Mouse (Mus musculus) heart, postnatal 10 days (tissue): Measurements from ENCODE around the gene Hpn. TPM values are rescaled to one million over a fixed set of nuclear protein-coding genes. Genes with fewer than 3 reads are reported as not detected.

Experiments
- DNase-seq, 2 experiments: peaks; one replicate each; pipeline ENCODE4 v3.0.0; 2021
- intact Hi-C: fragments of 180-260 bp; cut with DNase I; formaldehyde crosslinking; loops from one replicate; pipeline ENCODE4 v1.15.1; 2025
- total RNA-seq, 2 experiments: library from RNA; stranded (reverse); gene quantifications; 2 replicates each; pipeline ENCODE4 v1.2.3; 2021

Hpn gene
- total RNA-seq, 2 experiments from 2014 or later: 2.5 to 3.0 TPM

- no peak for DNase-seq
These were observed 444 bp downstream of the Hpn start for GRCm38 (mm10) chr7:31114646-31115045.

DNA sequence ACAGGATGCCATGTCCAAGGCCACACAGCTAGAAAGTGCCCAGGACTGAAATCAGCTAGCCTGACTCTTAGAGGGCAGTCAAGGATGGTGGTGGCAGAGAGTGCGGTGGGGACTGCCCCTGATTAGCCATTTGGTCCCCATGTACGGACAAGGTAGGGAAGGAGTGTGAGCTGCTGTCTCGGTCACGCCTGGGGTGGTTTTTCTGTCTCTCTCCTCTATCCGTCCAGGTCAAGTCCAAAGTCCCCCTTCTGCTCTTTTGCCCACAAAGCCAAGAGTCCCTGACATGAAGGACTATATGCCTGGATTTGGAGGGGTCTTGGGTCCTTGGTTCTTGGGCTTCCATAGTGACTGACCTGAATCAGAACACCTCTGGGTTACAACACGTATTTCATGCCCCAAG is 1.3 kb downstream of the Hpn start:
- intact Hi-C loops: loop anchor here (2.0 kb wide), 1 partner anchor 13 kb away; the partner anchor contains the start of gene Scn1b

More at GRCm38 (mm10) chr7:31114646-31115045, 444 bp downstream of the Hpn start:
- intact Hi-C loops: no loop called here

DNA sequence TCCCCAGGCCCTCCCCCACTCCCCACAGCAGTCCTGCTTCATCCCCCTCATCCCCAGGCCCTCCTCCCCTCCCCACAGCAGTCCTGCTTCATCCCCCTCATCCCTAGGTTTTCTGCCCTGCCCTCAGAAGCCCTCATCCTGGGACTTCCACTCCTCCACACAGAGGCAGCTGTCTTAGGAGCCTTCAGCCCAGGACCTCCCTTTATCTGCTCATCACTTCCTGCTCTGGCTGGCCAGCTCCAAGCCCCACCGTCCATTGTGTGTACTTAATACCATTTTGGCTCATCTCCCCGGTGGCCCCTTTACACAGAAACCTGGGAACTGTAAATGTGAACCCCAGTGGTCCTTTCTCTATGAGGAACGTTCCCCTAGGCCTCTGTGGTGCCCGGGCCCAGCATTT is 3.1 kb downstream of the Hpn start:
- intact Hi-C loops: loop anchor here (2.0 kb wide), 1 partner anchor 15 kb away; the partner anchor contains the start of gene Scn1b
- no peak for DNase-seq

More for the DNA sequence above, 1.3 kb downstream of the Hpn start:
- DNase-seq: no peak

DNA sequence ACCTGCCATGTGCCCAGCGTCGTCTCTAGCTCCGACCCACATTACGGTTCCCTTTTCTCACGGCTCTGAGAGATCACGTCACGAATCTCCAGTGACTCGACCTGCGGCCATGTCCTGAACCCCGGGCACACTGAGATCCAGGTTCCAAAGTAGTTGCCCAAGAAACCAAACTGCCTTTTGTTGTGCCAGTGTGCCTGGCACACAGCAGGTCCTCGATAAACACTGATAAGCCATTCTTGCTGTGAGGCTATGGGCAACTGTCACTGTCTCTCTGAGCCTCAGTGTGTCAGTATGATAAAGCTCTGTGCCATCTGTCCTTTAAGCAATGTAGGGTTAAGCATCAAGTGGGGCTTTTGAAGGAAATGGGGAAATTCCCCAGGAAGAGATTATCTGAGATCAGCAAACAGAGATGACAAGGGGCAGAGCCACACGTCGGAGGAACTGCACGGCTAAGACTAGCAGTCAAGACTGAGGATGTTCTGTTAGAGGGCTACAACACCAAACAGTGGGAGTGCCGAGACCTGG is 4.2 kb downstream of the Hpn start:
- no peak for DNase-seq
- intact Hi-C loops: no loop called here

GRCm38 (mm10) chr7:31109796-31110195 is 5.3 kb downstream of the Hpn start:
- DNase-seq: no peak
- intact Hi-C loops: no loop called here

- DNase-seq: peak; percentile 72 to 76
- intact Hi-C loops: no loop called here
These were observed 6.0 kb downstream of the Hpn start for GRCm38 (mm10) chr7:31109091-31109490.

GRCm38 (mm10) chr7:31107781-31108180 is 7.3 kb downstream of the Hpn start:
- no peak for DNase-seq
- intact Hi-C loops: no loop called here

DNA sequence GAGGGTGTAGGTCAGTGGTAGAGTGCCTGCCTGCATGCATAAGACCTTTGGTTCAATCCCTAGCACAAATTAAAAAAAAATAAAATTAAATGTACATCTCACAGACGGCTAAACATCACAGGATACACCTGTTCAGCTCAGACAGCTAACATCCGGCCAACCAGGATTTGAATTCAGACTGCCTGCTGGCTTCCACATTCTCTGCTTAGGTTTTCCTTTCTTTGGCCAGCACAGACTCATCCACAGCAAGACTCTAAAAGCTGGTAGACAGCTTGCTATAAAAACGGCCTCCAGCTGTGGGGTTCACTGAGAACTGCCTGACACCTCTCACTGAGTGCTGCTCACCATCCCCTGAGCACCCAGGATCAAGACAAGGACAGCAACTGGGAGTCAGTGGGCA is 8.9 kb downstream of the Hpn start:
- intact Hi-C loops: no loop called here
- no peak for DNase-seq

DNA sequence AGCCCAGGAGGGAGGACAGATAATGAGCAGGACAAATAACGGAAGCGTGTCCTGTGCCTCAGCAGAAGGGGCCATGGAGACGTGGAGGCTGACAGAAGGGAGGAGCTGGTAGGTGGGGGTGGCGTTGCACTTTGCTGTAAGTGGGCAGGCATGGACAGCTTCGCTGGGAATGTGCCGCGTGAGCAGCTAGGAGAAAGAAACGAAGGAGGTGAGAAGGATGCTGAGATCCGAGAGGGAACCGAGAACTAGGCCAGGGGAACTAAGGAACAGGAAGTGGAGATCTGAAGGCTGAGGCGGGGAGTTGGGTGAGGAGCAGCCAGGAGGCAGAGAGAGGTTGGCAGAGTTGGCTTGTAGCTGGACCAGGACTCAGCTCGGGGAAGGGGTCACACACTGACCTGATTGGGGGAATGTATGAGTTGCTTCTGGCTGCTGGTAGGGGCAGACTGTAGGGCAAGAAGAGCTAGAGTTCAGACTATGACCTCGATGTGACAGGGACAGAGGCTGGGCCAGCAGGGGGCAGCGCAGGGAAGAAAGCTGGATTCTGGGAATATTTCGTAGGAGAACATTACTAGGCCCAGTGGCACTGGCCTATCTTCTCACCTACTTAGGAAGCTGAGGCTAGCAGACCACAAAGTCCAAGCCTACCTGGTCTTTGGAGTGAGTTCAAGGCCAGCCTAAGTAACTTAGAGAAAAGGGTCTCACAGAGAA is 9.9 kb downstream of the Hpn start:
- peak; percentile 65 to 84 for DNase-seq
- intact Hi-C loops: loop anchor here (2.0 kb wide), 2 partner anchors 22 to 72 kb away; partner anchors contain the start of gene Scn1b

- no peak for DNase-seq
- intact Hi-C loops: no loop called here
These were observed 14.3 kb downstream of the Hpn start for GRCm38 (mm10) chr7:31100786-31101185.

DNA sequence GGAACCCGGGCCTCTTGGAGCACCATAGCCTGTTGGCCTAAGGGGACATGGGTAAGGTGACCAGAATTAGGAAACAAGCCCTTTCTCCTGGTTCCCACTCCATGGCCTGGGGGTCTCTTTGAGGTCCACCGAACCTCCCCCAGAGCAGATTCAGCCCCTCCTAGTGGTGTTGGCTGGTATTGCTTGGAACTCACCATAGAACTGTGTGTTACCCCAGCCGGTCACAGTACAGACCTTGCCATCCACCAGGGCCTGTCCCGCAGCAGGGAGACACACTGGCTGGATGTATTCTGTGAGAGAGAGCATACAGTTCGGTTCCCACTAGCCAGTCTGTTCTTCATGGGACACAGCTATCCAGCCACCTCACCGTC is 15.5 kb downstream of the Hpn start:
- intact Hi-C loops: no loop called here
- no peak for DNase-seq

- peak in 1 of 2 experiments; percentile 45 for DNase-seq
- intact Hi-C loops: no loop called here
These were observed 16.1 kb downstream of the Hpn start for GRCm38 (mm10) chr7:31098697-31099611.

DNA sequence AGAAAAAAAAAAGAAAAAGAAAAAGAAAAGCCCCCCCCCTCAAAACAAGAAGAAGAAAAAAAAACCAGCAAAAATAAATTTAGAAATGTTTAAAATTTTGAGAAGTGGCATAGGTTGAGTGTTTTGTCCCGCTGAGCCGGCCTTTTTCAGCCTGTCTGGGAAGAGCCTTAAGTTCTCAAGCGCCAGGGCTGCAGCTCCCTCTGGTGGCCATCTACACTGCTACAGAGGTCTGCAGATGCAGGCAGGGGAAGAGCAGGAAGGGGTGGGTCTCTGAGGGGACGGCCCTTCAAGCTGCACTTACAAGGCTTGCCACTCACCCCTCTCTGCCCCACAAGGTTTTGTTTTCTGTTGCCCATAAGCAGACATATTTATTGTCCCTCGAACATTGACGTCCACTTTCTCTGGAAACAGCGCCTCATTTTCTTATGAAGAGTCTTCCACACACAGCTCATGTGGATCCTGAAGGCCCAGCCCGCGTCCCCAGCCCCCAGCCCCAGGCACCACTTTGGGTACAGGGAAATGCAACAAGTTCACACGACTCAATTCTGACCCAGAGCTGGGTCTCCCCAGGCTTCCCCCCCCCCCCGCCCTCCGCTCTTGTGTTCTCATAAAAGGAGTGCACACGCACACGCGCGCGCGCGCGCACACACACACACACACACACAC is 17.4 kb downstream of the Hpn start:
- intact Hi-C loops: loop anchor here (1.0 to 2.0 kb wide), 2 partner anchors 15 to 38 kb away; partner anchors contain the start of gene Lgi4
- peak; percentile 95 to 96 for DNase-seq

DNA sequence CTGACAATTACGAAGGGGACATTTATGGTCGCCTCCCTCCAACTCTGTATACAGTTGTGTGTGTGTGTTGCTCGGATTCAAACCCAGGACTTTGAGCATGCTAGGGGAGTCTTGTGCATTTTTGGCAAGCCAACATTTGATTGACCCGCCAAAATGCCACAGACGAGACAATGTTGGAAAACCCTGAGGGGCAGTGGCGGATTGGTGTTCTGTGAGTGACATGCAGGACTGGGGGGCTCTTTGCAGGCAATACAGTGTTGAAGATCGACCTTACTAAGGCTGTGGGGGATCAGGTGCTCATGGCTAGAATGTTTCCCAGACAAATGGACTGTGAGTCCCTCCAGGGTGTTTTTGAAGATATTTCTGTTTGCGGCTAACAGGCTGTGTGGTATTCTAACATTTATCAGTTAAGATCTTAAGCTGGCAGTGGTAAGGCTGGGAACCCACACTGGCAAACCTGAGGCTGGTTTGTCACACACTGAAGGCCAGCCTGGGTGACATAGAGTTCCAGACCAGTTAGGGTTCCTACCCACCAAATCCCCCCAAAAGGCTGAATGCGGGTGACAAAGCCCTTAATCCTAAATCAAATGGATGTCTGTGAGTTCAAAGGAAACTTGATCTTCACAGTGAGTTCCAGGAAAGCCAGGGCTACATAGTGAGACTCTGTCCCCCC is 18.1 kb downstream of the Hpn start:
- no peak for DNase-seq
- intact Hi-C loops: loop anchor here (1.0 to 2.0 kb wide), 2 partner anchors 14 to 38 kb away; partner anchors contain the start of gene Lgi4

- intact Hi-C loops: no loop called here
- DNase-seq: peak in 1 of 2 experiments; percentile 28
These were observed 20.2 kb downstream of the Hpn start for GRCm38 (mm10) chr7:31094774-31095501.

GRCm38 (mm10) chr7:31089721-31090120 is 25.4 kb downstream of the Hpn start:
- intact Hi-C loops: no loop called here
- DNase-seq: no peak

GRCm38 (mm10) chr7:31088206-31088605 is 26.9 kb downstream of the Hpn start:
- intact Hi-C loops: no loop called here

GRCm38 (mm10) chr7:31087262-31087661 is 27.8 kb downstream of the Hpn start:
- no peak for DNase-seq
- intact Hi-C loops: no loop called here

More at GRCm38 (mm10) chr7:31088206-31088605, 26.9 kb downstream of the Hpn start:
- DNase-seq: no peak

- intact Hi-C loops: no loop called here
- DNase-seq: no peak
These were observed 28.8 kb downstream of the Hpn start for GRCm38 (mm10) chr7:31086175-31086755.
